Mouse (Mus musculus): ENCODE measurements around the gene Prrt1.

GRCm38 (mm10) chr17:34626062-34626772, 3.1 kb upstream of the Prrt1 start:
- no peak for TF ChIP-seq ZNF384 (IDR thresholded peaks at IDR 0.05; ENCODE audit: low read depth, low read length)
- no peak for TF ChIP-seq EP300 (IDR thresholded peaks at IDR 0.05; ENCODE audit: low read length)
- TF ChIP-seq IRF4 (IDR thresholded peaks at IDR 0.05; ENCODE audit: low read depth, low read length): no peak
